Mouse (Mus musculus): ENCODE results near the gene Slc25a40.

- TF ChIP-seq POLR2A (IDR thresholded peaks at IDR 0.05; ENCODE audit: extremely low read depth, insufficient read depth, low read length) = no peak
- no peak for TF ChIP-seq CTCF (IDR thresholded peaks at IDR 0.05; ENCODE audit: extremely low read depth, insufficient read depth, low read length)
Measured at GRCm38 (mm10) chr5:8439095-8439494, 16.4 kb downstream of the Slc25a40 start.
